Mouse (Mus musculus) mouse trophoblast stem cell (cell line): ENCODE results near the gene Ccndbp1.
"Not testable (repeated sequence)": the region's sequence is repeated elsewhere in the genome, so short reads cannot be mapped to it uniquely, and the experiment has no call there.

Experiments
- in situ Hi-C, 2 experiments: fragments of 300-500 bp; cut with MseI, MboI; formaldehyde crosslinking; loops; 2 replicates in 1 of 2; 3 replicates in 1 of 2; pipeline ENCODE4 v1.15.1; 2025

Ccndbp1 gene

GRCm38 (mm10) chr2:120998863-120999262 lies 9.3 kb upstream of the Ccndbp1 start:
- in situ Hi-C loops = no loop called here

GRCm38 (mm10) chr2:121003586-121003985 lies 4.6 kb upstream of the Ccndbp1 start:
- in situ Hi-C loops = no loop called here

- in situ Hi-C loops = no loop called here
Observed at GRCm38 (mm10) chr2:121004018-121004811, 4.0 kb upstream of the Ccndbp1 start.

GRCm38 (mm10) chr2:121006986-121007385 lies 1.2 kb upstream of the Ccndbp1 start:
- in situ Hi-C loops = no loop called here

GRCm38 (mm10) chr2:121008664-121009007 lies 433 bp downstream of the Ccndbp1 start:
- in situ Hi-C loops = no loop called here

- in situ Hi-C loops = no loop called here
Observed at GRCm38 (mm10) chr2:121009071-121009677, 971 bp downstream of the Ccndbp1 start.

GRCm38 (mm10) chr2:121012676-121013075 lies 4.5 kb downstream of the Ccndbp1 start:
- in situ Hi-C loops = no loop called here

- in situ Hi-C loops = no loop called here
Observed at GRCm38 (mm10) chr2:121015507-121015906, 7.3 kb downstream of the Ccndbp1 start.

GRCm38 (mm10) chr2:121016226-121016625 lies 8.0 kb downstream of the Ccndbp1 start:
- in situ Hi-C loops = no loop called here

- in situ Hi-C loops = no loop called here
Observed at GRCm38 (mm10) chr2:121017151-121017550, 8.9 kb downstream of the Ccndbp1 start.

- in situ Hi-C loops = no loop called here
Observed at GRCm38 (mm10) chr2:121022918-121023317, 14.7 kb downstream of the Ccndbp1 start.

GRCm38 (mm10) chr2:121036733-121037341 lies 28.6 kb downstream of the Ccndbp1 start, which contains the start of gene Epb42:
Gene Epb42 (minus strand): TSS chr2:121037072.
- in situ Hi-C loops = no loop called here

GRCm38 (mm10) chr2:121038851-121039250 lies 30.6 kb downstream of the Ccndbp1 start:
- in situ Hi-C loops = not testable (repeated sequence)

- in situ Hi-C loops = no loop called here
Observed at GRCm38 (mm10) chr2:121039382-121039781, 31.2 kb downstream of the Ccndbp1 start.

- in situ Hi-C loops = loop anchor here in 1 of 2 experiments (5.0 kb wide), 1 partner anchor 61 kb away; no protein-coding TSS in a partner anchor
Observed at GRCm38 (mm10) chr2:121041098-121041497, 32.9 kb downstream of the Ccndbp1 start.

GRCm38 (mm10) chr2:121045653-121046052 lies 37.5 kb downstream of the Ccndbp1 start:
- in situ Hi-C loops = no loop called here

GRCm38 (mm10) chr2:121052176-121052575 lies 44.0 kb downstream of the Ccndbp1 start:
- in situ Hi-C loops = no loop called here

GRCm38 (mm10) chr2:121054060-121054459 lies 45.9 kb downstream of the Ccndbp1 start:
- in situ Hi-C loops = no loop called here

GRCm38 (mm10) chr2:121055915-121056314 lies 47.7 kb downstream of the Ccndbp1 start:
- in situ Hi-C loops = no loop called here

- in situ Hi-C loops = no loop called here
Observed at GRCm38 (mm10) chr2:121057997-121058396, 49.8 kb downstream of the Ccndbp1 start.

- in situ Hi-C loops = no loop called here
Observed at GRCm38 (mm10) chr2:121061315-121061714, 53.1 kb downstream of the Ccndbp1 start.
